Mouse (Mus musculus): ENCODE data around the gene 2900026A02Rik. TPM values are rescaled to one million over a fixed set of nuclear protein-coding genes. Genes with fewer than 3 reads are reported as not detected.

The 2900026A02Rik gene
- polyA plus RNA-seq, 1 experiment = 5.9 TPM

- peaks cover 11% of the 10 kb centered on the region for H3K4me1 ChIP-seq (ENCODE audit: control insufficient read depth, insufficient read depth, low read length)
Observed at GRCm38 (mm10) chr5:113142018-113142417, 79.0 kb downstream of the 2900026A02Rik start.

GRCm38 (mm10) chr5:113140872-113141271, 80.2 kb downstream of the 2900026A02Rik start:
- Histone ChIP-seq H3K4me3 (ENCODE audit: insufficient read depth, low read length) (no peak overlapping the region), H3K4me1 (ENCODE audit: control insufficient read depth, insufficient read depth, low read length) (peaks cover 17% of the 10 kb centered on the region), H3K27ac (ENCODE audit: insufficient read depth, low read depth, low read length) (no peak overlapping the region)
- TF ChIP-seq CTCF (IDR thresholded peaks at IDR 0.05; ENCODE audit: low read depth, low read length) (peak; percentile 32; the same call in 1 of the 2 replicates), POLR2A (IDR thresholded peaks at IDR 0.05; ENCODE audit: borderline replicate concordance, low read depth, low read length) (no peak)

More at GRCm38 (mm10) chr5:113142018-113142417, 79.0 kb downstream of the 2900026A02Rik start:
- H3K4me3 ChIP-seq (ENCODE audit: insufficient read depth, low read length) = no peak overlapping the region
- TF ChIP-seq POLR2A (IDR thresholded peaks at IDR 0.05; ENCODE audit: borderline replicate concordance, low read depth, low read length) (no peak), CTCF (IDR thresholded peaks at IDR 0.05; ENCODE audit: low read depth, low read length) (no peak)
- H3K27ac ChIP-seq (ENCODE audit: insufficient read depth, low read depth, low read length) = no peak overlapping the region

- Histone ChIP-seq H3K27ac (ENCODE audit: insufficient read depth, low read depth, low read length) (no peak overlapping the region), H3K4me1 (ENCODE audit: control insufficient read depth, insufficient read depth, low read length) (peaks cover 18% of the 10 kb centered on the region), H3K4me3 (ENCODE audit: insufficient read depth, low read length) (no peak overlapping the region)
- TF ChIP-seq CTCF (IDR thresholded peaks at IDR 0.05; ENCODE audit: low read depth, low read length) (no peak), POLR2A (IDR thresholded peaks at IDR 0.05; ENCODE audit: borderline replicate concordance, low read depth, low read length) (no peak)
Observed at GRCm38 (mm10) chr5:113140051-113140450, 81.0 kb downstream of the 2900026A02Rik start.

- no peak for TF ChIP-seq CTCF (IDR thresholded peaks at IDR 0.05; ENCODE audit: low read depth, low read length)
- no peak for TF ChIP-seq POLR2A (IDR thresholded peaks at IDR 0.05; ENCODE audit: borderline replicate concordance, low read depth, low read length)
- peak overlapping the region; percentile 75 for H3K4me3 ChIP-seq (ENCODE audit: insufficient read depth, low read length)
- no peak overlapping the region for H3K27ac ChIP-seq (ENCODE audit: insufficient read depth, low read depth, low read length)
- H3K4me1 ChIP-seq (ENCODE audit: control insufficient read depth, insufficient read depth, low read length) = peaks cover 18% of the 10 kb centered on the region
Observed at GRCm38 (mm10) chr5:113139064-113139726, 81.8 kb downstream of the 2900026A02Rik start.

GRCm38 (mm10) chr5:113138319-113139063, 82.5 kb downstream of the 2900026A02Rik start:
- peaks cover 20% of the 10 kb centered on the region for H3K4me1 ChIP-seq (ENCODE audit: control insufficient read depth, insufficient read depth, low read length)
- TF ChIP-seq CTCF (IDR thresholded peaks at IDR 0.05; ENCODE audit: low read depth, low read length) (no peak), POLR2A (IDR thresholded peaks at IDR 0.05; ENCODE audit: borderline replicate concordance, low read depth, low read length) (no peak)
- peak overlapping the region; percentile 18; the same call in 1 of the 2 replicates for H3K27ac ChIP-seq (ENCODE audit: insufficient read depth, low read depth, low read length)
- peak overlapping the region; percentile 75 for H3K4me3 ChIP-seq (ENCODE audit: insufficient read depth, low read length)

- H3K27ac ChIP-seq (ENCODE audit: insufficient read depth, low read depth, low read length) = no peak overlapping the region
- TF ChIP-seq POLR2A (IDR thresholded peaks at IDR 0.05; ENCODE audit: borderline replicate concordance, low read depth, low read length) = no peak
- no peak for TF ChIP-seq CTCF (IDR thresholded peaks at IDR 0.05; ENCODE audit: low read depth, low read length)
Observed at GRCm38 (mm10) chr5:113137691-113138318, 83.2 kb downstream of the 2900026A02Rik start.

GRCm38 (mm10) chr5:113136951-113137487, 84.0 kb downstream of the 2900026A02Rik start:
- Histone ChIP-seq H3K4me3 (ENCODE audit: insufficient read depth, low read length) (peak overlapping the region; percentile 75), H3K4me1 (ENCODE audit: control insufficient read depth, insufficient read depth, low read length) (peaks cover 34% of the 10 kb centered on the region), H3K27ac (ENCODE audit: insufficient read depth, low read depth, low read length) (no peak overlapping the region)
- TF ChIP-seq POLR2A (IDR thresholded peaks at IDR 0.05; ENCODE audit: borderline replicate concordance, low read depth, low read length) (no peak), CTCF (IDR thresholded peaks at IDR 0.05; ENCODE audit: low read depth, low read length) (no peak)

More at GRCm38 (mm10) chr5:113137691-113138318, 83.2 kb downstream of the 2900026A02Rik start:
- H3K4me1 ChIP-seq (ENCODE audit: control insufficient read depth, insufficient read depth, low read length) = peaks cover 27% of the 10 kb centered on the region
- peak overlapping the region; percentile 75 for H3K4me3 ChIP-seq (ENCODE audit: insufficient read depth, low read length)

GRCm38 (mm10) chr5:113135513-113135912, 85.5 kb downstream of the 2900026A02Rik start:
- TF ChIP-seq POLR2A (IDR thresholded peaks at IDR 0.05; ENCODE audit: borderline replicate concordance, low read depth, low read length) = no peak
- TF ChIP-seq CTCF (IDR thresholded peaks at IDR 0.05; ENCODE audit: low read depth, low read length) = no peak
- Histone ChIP-seq H3K4me1 (ENCODE audit: control insufficient read depth, insufficient read depth, low read length) (peaks cover 40% of the 10 kb centered on the region), H3K4me3 (ENCODE audit: insufficient read depth, low read length) (no peak overlapping the region), H3K27ac (ENCODE audit: insufficient read depth, low read depth, low read length) (no peak overlapping the region)

Measured in bone marrow macrophage, adult 2 months (primary cell).